Mouse (Mus musculus) cerebellum, adult 2 months (tissue): ENCODE data around the gene Zc3h8.

Experiments used
- CTCF ChIP-seq: fragments of 200-500 bp; IDR thresholded peaks from 2 replicates; pipeline ENCODE4 v1.5.1; 2011; ENCODE audit warnings: low read depth, mild to moderate bottlenecking, control low read depth, low read length, moderate library complexity, borderline replicate concordance; ENCODE audit not compliant: insufficient read depth
- POLR2A ChIP-seq: fragments of 200-500 bp; IDR thresholded peaks from 2 replicates; pipeline ENCODE4 v1.6.1; 2011; ENCODE audit warnings: low read length, control low read depth, borderline replicate concordance; ENCODE audit not compliant: insufficient read depth

DNA sequence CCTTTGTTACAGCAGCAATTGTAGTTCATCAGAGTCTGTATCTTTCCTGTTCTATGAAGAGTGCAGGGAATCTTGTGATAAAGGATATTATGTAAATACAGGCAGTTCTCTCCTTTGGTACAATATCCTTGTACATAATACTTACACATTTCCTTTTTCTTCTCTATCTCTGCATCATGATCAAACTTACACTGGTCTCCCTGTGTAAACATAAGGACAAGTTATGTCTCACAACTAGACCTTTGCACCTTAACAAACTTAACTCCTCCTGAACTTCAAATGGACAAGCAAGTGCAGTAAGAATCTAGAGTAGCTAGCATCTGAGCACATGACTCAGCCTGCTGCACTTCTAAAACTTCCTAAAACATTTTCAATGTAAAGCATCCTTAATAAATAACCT lies 13.2 kb downstream of the Zc3h8 start:
- TF ChIP-seq CTCF (no peak), POLR2A (no peak)
